Mouse (Mus musculus) hindbrain, embryonic 11.5 days (tissue): ENCODE data around the gene Serpina3m. TPM values are rescaled to one million over a fixed set of nuclear protein-coding genes. Genes with fewer than 3 reads are reported as not detected.
A peak's percentile ranks its signal among the peaks of the same experiment; 100 is the strongest.

Source experiments
- ATAC-seq: fragments of 200-750 bp; cut with Nextera tagmentation; 2 replicates; pipeline ENCODE4 v1.8.0; 2017; ENCODE audit warnings: mild to moderate bottlenecking, moderate TSS enrichment, moderate library complexity; ENCODE audit not compliant: low FRiP score
- DNase-seq: peaks from one replicate; pipeline ENCODE4 v3.0.0-alpha.2; 2015; ENCODE audit warnings: low spot score
- H3K27ac ChIP-seq: fragments of 300-500 bp; sonication (generic); 2 replicates; pipeline ENCODE4 v1.5.1; 2014; ENCODE audit warnings: mild to moderate bottlenecking, low read depth, low read length
- H3K27me3 ChIP-seq: fragments of 300-500 bp; sonication (generic); 2 replicates; pipeline ENCODE4 v1.6.1; 2014; ENCODE audit warnings: mild to moderate bottlenecking, low read length, moderate library complexity, mixed read lengths; ENCODE audit not compliant: control insufficient read depth, insufficient read depth
- H3K36me3 ChIP-seq: fragments of 300-500 bp; sonication (generic); 2 replicates; pipeline ENCODE4 v1.6.1; 2014; ENCODE audit warnings: mild to moderate bottlenecking, low read length, moderate library complexity, mixed read lengths; ENCODE audit not compliant: control insufficient read depth, insufficient read depth
- H3K4me1 ChIP-seq: fragments of 300-500 bp; sonication (generic); replicated peaks from 2 replicates; pipeline ENCODE4 v1.6.1; 2014; ENCODE audit warnings: low read length, mixed read lengths; ENCODE audit not compliant: control insufficient read depth, insufficient read depth
- H3K4me2 ChIP-seq: fragments of 300-500 bp; sonication (generic); replicated peaks from 2 replicates; pipeline ENCODE4 v1.6.1; 2014; ENCODE audit warnings: mild to moderate bottlenecking, low read depth, low read length
- H3K4me3 ChIP-seq: fragments of 300-500 bp; sonication (generic); 2 replicates; pipeline ENCODE4 v1.5.1; 2014; ENCODE audit warnings: low read depth, low read length
- H3K9ac ChIP-seq: fragments of 300-500 bp; sonication (generic); 2 replicates; pipeline ENCODE4 v1.6.1; 2014; ENCODE audit warnings: low read depth, low read length
- H3K9me3 ChIP-seq: fragments of 300-500 bp; sonication (generic); 2 replicates; pipeline ENCODE4 v1.6.1; 2016; ENCODE audit warnings: low read length; ENCODE audit not compliant: control insufficient read depth
- WGBS: fragments of 180-500 bp; shearing (Covaris S2); extraction: QIAGEN DNeasy Blood & Tissue Kit; methylation state at CpG from one replicate; pipeline ENCODE4 v1.1.7; 2014; 5-methylcytosine and 5-hydroxymethylcytosine counted together
- polyA plus RNA-seq: library from polyadenylated mRNA; unstranded; fragments of >200 nt; fragmentation: Nextera tagmentation; extraction: Ambion mirVana; gene quantifications from 2 replicates; pipeline ENCODE4 v1.2.1, GENCODE M21; 2014

The Serpina3m gene
- polyA plus RNA-seq, 1 experiment from 2014 or later: not detected

DNA sequence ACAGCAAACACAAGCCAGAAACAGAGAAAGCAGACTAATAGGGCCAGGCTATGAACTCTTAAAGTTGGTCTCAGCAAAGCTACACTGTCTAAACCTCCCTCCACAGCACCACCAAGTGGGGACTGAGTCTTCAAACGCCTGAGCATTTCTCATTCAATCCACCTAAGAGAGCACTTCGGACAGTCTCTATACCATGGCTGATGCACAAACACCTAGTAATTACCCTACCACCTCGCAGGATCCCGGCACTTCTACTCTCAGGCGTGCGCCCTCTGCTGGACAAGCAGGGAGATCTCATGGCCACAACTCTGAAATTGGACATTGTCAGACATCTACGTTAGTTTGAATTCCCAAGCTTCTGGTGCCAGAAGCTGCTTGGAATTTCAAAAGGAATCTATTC, 88.6 kb downstream of the Serpina3m start:
- Histone ChIP-seq H3K4me3 (no peak overlapping the region), H3K27me3 (no peaks in the 10 kb centered on the region), H3K4me1 (no peaks in the 10 kb centered on the region), H3K9ac (no peak overlapping the region), H3K9me3 (no peaks in the 10 kb centered on the region), H3K36me3 (no peaks in the 10 kb centered on the region), H3K4me2 (no peak overlapping the region), H3K27ac (no peak overlapping the region)
- no peak for ATAC-seq
- 9% methylated on average over 7 of the region's 7 CpGs for whole genome bisulfite sequencing
- DNase-seq: peak; percentile 74

DNA sequence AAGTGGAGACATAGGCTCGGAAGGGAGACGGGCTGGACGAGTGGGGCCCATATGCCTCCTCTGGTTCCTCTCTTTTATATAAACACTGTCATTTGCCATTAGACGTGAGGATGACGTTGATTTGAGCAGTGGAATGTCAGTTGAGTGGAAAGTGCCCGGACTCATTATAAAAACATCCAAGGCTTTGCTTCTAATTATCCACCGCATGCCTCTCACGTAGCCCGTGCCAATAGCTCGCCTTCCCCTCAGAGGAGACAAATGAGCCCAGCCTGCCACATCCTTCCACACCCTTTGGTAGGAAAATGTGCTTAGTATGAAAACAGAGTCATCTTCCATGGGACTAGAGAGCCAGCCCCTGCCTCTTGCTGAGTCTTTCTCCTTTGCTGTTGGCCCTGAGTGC, 93.1 kb downstream of the Serpina3m start:
- 62% methylated on average over 10 of the region's 10 CpGs for WGBS
- H3K9ac ChIP-seq: no peak overlapping the region
- H3K27ac ChIP-seq: no peak overlapping the region
- no peak for DNase-seq
- H3K9me3 ChIP-seq: no peaks in the 10 kb centered on the region
- H3K4me2 ChIP-seq: no peak overlapping the region
- no peak overlapping the region for H3K4me3 ChIP-seq
- H3K36me3 ChIP-seq: no peaks in the 10 kb centered on the region
- H3K27me3 ChIP-seq: no peaks in the 10 kb centered on the region
- no peaks in the 10 kb centered on the region for H3K4me1 ChIP-seq
- no peak for ATAC-seq

DNA sequence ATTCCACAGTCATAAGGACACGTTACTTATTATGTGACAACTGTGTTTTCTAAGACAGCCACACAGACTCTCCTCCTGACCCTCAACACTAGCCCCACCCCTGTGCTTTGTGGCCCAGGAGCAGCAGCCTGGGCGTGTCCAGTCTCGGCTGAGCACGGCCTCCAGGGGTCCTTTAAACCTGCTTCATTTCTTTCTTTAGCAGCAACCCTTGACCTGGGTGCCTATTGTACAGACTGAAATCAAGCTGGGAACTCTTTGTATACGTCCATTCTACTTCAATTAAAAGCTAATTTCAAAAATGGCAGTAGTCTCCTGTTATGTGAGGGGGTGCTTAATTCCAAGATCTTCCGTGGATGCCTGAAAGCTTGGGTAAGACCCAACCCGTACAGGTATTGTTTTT, 94.9 kb downstream of the Serpina3m start:
- Histone ChIP-seq H3K4me3 (no peak overlapping the region), H3K27ac (no peak overlapping the region), H3K4me1 (no peaks in the 10 kb centered on the region), H3K4me2 (no peak overlapping the region), H3K9ac (no peak overlapping the region), H3K9me3 (no peaks in the 10 kb centered on the region), H3K27me3 (no peaks in the 10 kb centered on the region), H3K36me3 (no peaks in the 10 kb centered on the region)
- 35% methylated on average over 7 of the region's 7 CpGs for WGBS
- ATAC-seq (peak; percentile 56), DNase-seq (no peak)

DNA sequence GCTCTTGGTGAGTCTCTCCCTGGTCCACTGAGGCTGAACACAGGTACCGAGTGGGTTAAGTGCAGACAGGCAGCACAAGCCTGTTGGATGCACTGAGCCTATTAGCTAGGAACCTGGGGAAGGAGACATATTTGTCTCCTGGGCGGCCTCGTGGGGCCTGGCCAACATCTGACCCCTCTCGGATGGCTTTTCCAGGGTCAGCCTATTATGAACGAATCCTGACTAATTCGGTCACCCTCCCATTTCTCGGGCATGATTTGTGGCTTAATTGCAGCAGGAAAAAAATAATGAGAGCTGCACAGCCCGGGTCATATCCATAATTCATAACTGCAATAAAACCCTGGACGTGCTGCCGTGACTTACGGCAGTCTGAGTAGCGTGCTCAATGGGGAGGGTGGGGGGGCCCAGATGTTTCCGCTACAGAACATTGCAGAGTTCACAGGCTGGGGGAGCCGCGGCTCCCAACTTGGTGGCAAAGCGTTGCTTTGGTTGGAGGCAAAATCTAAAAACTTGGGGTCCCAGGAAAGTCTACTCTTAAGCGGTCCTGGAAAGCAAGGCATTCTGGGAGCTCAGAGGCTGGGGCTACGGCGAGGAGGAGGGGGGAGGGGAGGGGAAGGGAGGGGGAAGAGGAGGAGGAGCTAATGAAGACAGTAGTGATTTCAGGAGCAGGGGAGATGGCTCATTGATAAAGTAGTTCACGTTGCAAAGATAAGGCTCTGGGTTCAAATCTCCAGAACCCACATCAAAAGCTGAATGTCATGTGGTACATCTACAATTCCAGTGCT, 95.9 kb downstream of the Serpina3m start:
- ATAC-seq (peak; percentile 46; the same call in 1 of the 2 replicates), DNase-seq (no peak)
- Histone ChIP-seq H3K4me1 (no peaks in the 10 kb centered on the region), H3K9me3 (no peaks in the 10 kb centered on the region), H3K27ac (no peak overlapping the region), H3K4me3 (no peak overlapping the region), H3K9ac (no peak overlapping the region), H3K4me2 (no peak overlapping the region), H3K27me3 (no peaks in the 10 kb centered on the region), H3K36me3 (no peaks in the 10 kb centered on the region)
- WGBS: 73% methylated on average over 20 of the region's 20 CpGs

DNA sequence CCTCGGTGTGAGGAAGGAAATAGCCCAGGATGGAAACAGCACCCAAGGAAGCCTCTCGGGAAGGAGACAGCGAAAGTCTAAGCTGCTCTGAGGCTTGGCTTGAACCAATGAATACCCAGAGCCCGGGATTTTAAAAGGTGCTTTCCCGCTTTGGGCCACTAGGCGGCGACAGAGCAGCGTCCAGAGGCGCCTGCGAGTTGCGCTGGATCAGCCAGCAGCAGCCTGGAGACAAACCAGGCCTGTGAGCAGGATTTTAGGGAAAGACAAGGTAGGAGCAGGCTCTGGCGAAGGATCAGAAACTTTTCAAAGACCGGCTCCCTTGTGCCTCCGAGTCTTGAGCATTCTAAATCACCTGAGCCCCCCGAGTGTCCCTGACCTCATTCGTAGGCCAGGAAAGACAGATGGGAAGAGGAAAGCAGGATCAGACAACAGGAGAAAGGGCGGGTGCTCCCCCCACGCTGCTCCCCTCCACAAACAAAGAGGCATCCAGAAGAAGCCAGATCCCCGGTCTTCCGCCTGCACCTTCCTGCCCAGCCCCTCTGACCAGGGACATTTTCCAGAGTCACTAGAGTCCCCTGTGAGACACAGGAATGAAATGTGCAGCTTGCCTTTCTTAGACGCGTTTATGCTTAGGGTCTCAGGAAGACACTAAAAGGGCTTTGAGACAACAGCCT, 101.9 kb downstream of the Serpina3m start:
- DNase-seq (peak; percentile 95), ATAC-seq (peak; percentile 30; the same call in 1 of the 2 replicates)
- Histone ChIP-seq H3K27ac (no peak overlapping the region), H3K4me2 (no peak overlapping the region), H3K4me1 (no peaks in the 10 kb centered on the region), H3K27me3 (0 out of 2 replicates have a peak, but pooled peaks cover 2% of the 10 kb centered on the region), H3K9me3 (no peaks in the 10 kb centered on the region), H3K9ac (no peak overlapping the region; the same call in 1 of the 2 replicates), H3K36me3 (no peaks in the 10 kb centered on the region), H3K4me3 (no peak overlapping the region)
- WGBS: 11% methylated on average over 22 of the region's 22 CpGs

DNA sequence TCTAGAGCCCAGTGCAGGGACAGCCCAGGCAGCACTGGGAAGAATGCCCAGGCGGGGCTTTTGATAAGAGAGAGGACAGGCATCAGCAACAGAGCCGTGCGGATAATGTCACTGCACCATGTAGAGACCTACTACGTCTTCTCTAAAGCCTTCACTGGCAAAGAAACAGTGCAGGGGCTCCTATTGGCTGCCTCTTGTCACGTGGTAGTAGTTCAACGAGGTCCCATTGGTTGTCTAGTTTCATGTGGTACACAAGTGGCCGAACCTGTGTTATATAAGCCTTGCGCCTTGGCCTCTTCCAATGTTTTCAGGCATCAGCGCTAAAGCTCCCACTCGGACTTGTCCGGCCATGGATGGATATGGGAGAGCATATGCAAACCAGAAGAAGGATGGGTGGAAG, 105.4 kb downstream of the Serpina3m start:
- Histone ChIP-seq H3K4me2 (no peak overlapping the region), H3K27ac (no peak overlapping the region)
- no peak for ATAC-seq

More for the DNA sequence above, 105.4 kb downstream of the Serpina3m start:
- no peak overlapping the region for H3K4me3 ChIP-seq
- H3K9ac ChIP-seq: no peak overlapping the region
- H3K36me3 ChIP-seq: no peaks in the 10 kb centered on the region
- H3K4me1 ChIP-seq: no peaks in the 10 kb centered on the region
- no peaks in the 10 kb centered on the region for H3K9me3 ChIP-seq
- H3K27me3 ChIP-seq: 0 out of 2 replicates have a peak, but pooled peaks cover 2% of the 10 kb centered on the region
- no peak for DNase-seq
- 84% methylated on average over 11 of the region's 11 CpGs for WGBS

Other genes with a start within 250 kb of the Serpina3m start
- not detected in 2 replicates for gene Serpina5, start 237.4 kb upstream of the Serpina3m start, polyA plus RNA-seq
- not detected in 2 replicates for gene Serpina3a, start 225.8 kb upstream of the Serpina3m start, polyA plus RNA-seq
- gene Serpina3b, start 210.5 kb upstream of the Serpina3m start, polyA plus RNA-seq: not detected in 2 replicates
- not detected in 2 replicates for gene Serpina3c, start 184.6 kb upstream of the Serpina3m start, polyA plus RNA-seq
- 0.28 and 0.37 TPM in 2 replicates for gene Serpina3f, start 123.9 kb upstream of the Serpina3m start, polyA plus RNA-seq
- 0.14 and 0.47 TPM in 2 replicates for gene Serpina3g, start 102.2 kb upstream of the Serpina3m start, polyA plus RNA-seq
- 0.40 TPM in 1 of 2 replicates, not detected in the other for gene Serpina3i, start 75.4 kb upstream of the Serpina3m start, polyA plus RNA-seq
- gene Serpina3j, start 23.9 kb upstream of the Serpina3m start, polyA plus RNA-seq: not detected in 2 replicates
- not detected in 2 replicates for gene Serpina3k, start within 50 bp of the Serpina3m start, polyA plus RNA-seq
- 0.08 TPM in 1 of 2 replicates, not detected in the other for gene Serpina3n, start 68.2 kb downstream of the Serpina3m start, polyA plus RNA-seq
- gene Gsc, start 134.8 kb downstream of the Serpina3m start, polyA plus RNA-seq: 0.48 and 0.85 TPM in 2 replicates